Mouse (Mus musculus) myocyte (in vitro differentiated cells): ENCODE results near the gene Treml1. TPM values are rescaled to one million over a fixed set of nuclear protein-coding genes. Genes with fewer than 3 reads are reported as not detected.

Experiments
- H3K27me3 ChIP-seq: one replicate; pipeline ENCODE4 v1.6.1; 2011; ENCODE audit not compliant: control insufficient read depth, insufficient read depth, insufficient read length
- H3K36me3 ChIP-seq: one replicate; pipeline ENCODE4 v1.6.1; 2011; ENCODE audit not compliant: control insufficient read depth, insufficient read depth
- H3K4me2 ChIP-seq: one replicate; pipeline ENCODE4 v1.6.1; 2011; ENCODE audit warnings: low read depth, control low read depth
- H3K4me3 ChIP-seq: one replicate; pipeline ENCODE4 v1.5.1; 2011; ENCODE audit warnings: mild to moderate bottlenecking, control low read depth, moderate library complexity
- H3K79me2 ChIP-seq: one replicate; pipeline ENCODE4 v1.6.1; 2011; ENCODE audit not compliant: control insufficient read depth, insufficient read depth
- H3ac ChIP-seq: one replicate; pipeline ENCODE4 v1.6.1; 2011; ENCODE audit not compliant: control insufficient read depth, insufficient read length
- CEBPB ChIP-seq: IDR thresholded peaks from 2 replicates; pipeline ENCODE4 v1.6.1; 2011; ENCODE audit warnings: mild to moderate bottlenecking, moderate library complexity; ENCODE audit not compliant: poor library complexity, insufficient read depth, severe bottlenecking
- E2F4 ChIP-seq: IDR thresholded peaks from one replicate; pipeline ENCODE4 v1.6.1; 2011; ENCODE audit warnings: mild to moderate bottlenecking, control low read depth, moderate library complexity; ENCODE audit not compliant: insufficient read depth
- MAX ChIP-seq: IDR thresholded peaks from one replicate; pipeline ENCODE4 v1.6.1; 2011; ENCODE audit warnings: low read depth, mild to moderate bottlenecking, control low read depth
- MYOD1 ChIP-seq, 3 experiments: IDR thresholded peaks; one replicate each; pipeline ENCODE4 v1.6.1; 2011; ENCODE audit warnings: control low read depth in 2 of 3, low read depth in 2 of 3, mild to moderate bottlenecking in 2 of 3, moderate library complexity in 1 of 3; ENCODE audit not compliant: insufficient read length in 2 of 3, control insufficient read depth in 1 of 3
- MYOG ChIP-seq, 3 experiments: IDR thresholded peaks; one replicate each; pipeline ENCODE4 v1.6.1; 2011; ENCODE audit warnings: control low read depth in 2 of 3, low read depth in 2 of 3, mild to moderate bottlenecking in 2 of 3; ENCODE audit not compliant: insufficient read length in 2 of 3, control insufficient read depth in 1 of 3, insufficient read depth in 1 of 3
- POLR2A ChIP-seq: IDR thresholded peaks from one replicate; pipeline ENCODE4 v1.6.1; 2011; ENCODE audit warnings: low read depth, mild to moderate bottlenecking, control low read depth, moderate library complexity; ENCODE audit not compliant: insufficient read length
- POLR2AphosphoS2 ChIP-seq: IDR thresholded peaks from one replicate; pipeline ENCODE4 v1.6.1; 2011; ENCODE audit warnings: low read depth, control low read depth; ENCODE audit not compliant: insufficient read length
- REST ChIP-seq: IDR thresholded peaks from one replicate; pipeline ENCODE4 v1.6.1; 2011; ENCODE audit warnings: mild to moderate bottlenecking, control low read depth, moderate library complexity; ENCODE audit not compliant: insufficient read depth, insufficient read length
- SRF ChIP-seq: IDR thresholded peaks from one replicate; pipeline ENCODE4 v1.6.1; 2011; ENCODE audit warnings: low read depth; ENCODE audit not compliant: control insufficient read depth, insufficient read length
- TCF12 ChIP-seq: IDR thresholded peaks from one replicate; pipeline ENCODE4 v1.6.1; 2011; ENCODE audit warnings: mild to moderate bottlenecking, control low read depth; ENCODE audit not compliant: poor library complexity, insufficient read depth, severe bottlenecking
- TCF3 ChIP-seq: IDR thresholded peaks from one replicate; pipeline ENCODE4 v1.6.1; 2011; ENCODE audit warnings: low read depth, control low read depth; ENCODE audit not compliant: insufficient read length
- USF1 ChIP-seq: IDR thresholded peaks from one replicate; pipeline ENCODE4 v1.6.1; 2011; ENCODE audit warnings: low read depth, mild to moderate bottlenecking, control low read depth, moderate library complexity
- polyA plus RNA-seq: library from polyadenylated mRNA; unstranded; fragments of >200 nt; fragmentation: generic; extraction: Trizol; gene quantifications from one replicate; pipeline ENCODE4 v1.2.1, GENCODE M21; 2012; ENCODE audit warnings: missing spikeins

Treml1 gene
- polyA plus RNA-seq, 1 experiment: 0.22 TPM

GRCm38 (mm10) chr17:48402751-48403150 lies 43.0 kb downstream of the Treml1 start:
- Histone ChIP-seq H3K4me3 (no peak overlapping the region), H3K79me2 (peaks cover 68% of the 10 kb centered on the region), H3K36me3 (peaks cover 6% of the 10 kb centered on the region), H3K4me2 (no peak overlapping the region), H3ac (no peak overlapping the region), H3K27me3 (no peaks in the 10 kb centered on the region)
- TF ChIP-seq CEBPB: no peak
- TF ChIP-seq USF1: no peak
- no peak for TF ChIP-seq MYOG (IDR thresholded peaks at IDR 0.05; ENCODE audit: control insufficient read depth in 1 of 3, insufficient read depth in 1 of 3, insufficient read length in 2 of 3, low read depth in 2 of 3)
- TF ChIP-seq MAX: no peak
- TF ChIP-seq POLR2A: no peak
- no peak for TF ChIP-seq POLR2AphosphoS2
- TF ChIP-seq TCF3: no peak
- TF ChIP-seq SRF: no peak
- no peak for TF ChIP-seq MYOD1 (IDR thresholded peaks at IDR 0.05; ENCODE audit: control insufficient read depth in 1 of 3, insufficient read length in 2 of 3, low read depth in 2 of 3)
- TF ChIP-seq REST: no peak
- TF ChIP-seq E2F4: no peak
- TF ChIP-seq TCF12: no peak

GRCm38 (mm10) chr17:48403848-48404247 lies 44.1 kb downstream of the Treml1 start:
- H3K79me2 ChIP-seq: peaks cover 79% of the 10 kb centered on the region
- peaks cover 6% of the 10 kb centered on the region for H3K36me3 ChIP-seq
- TF ChIP-seq SRF (no peak), POLR2AphosphoS2 (no peak), MYOG (IDR thresholded peaks at IDR 0.05; ENCODE audit: control insufficient read depth in 1 of 3, insufficient read depth in 1 of 3, insufficient read length in 2 of 3, low read depth in 2 of 3) (no peak), POLR2A (no peak), MYOD1 (IDR thresholded peaks at IDR 0.05; ENCODE audit: control insufficient read depth in 1 of 3, insufficient read length in 2 of 3, low read depth in 2 of 3) (no peak), TCF3 (no peak), E2F4 (no peak), USF1 (no peak), CEBPB (no peak), TCF12 (no peak)
- no peak overlapping the region for H3K4me2 ChIP-seq
- H3K4me3 ChIP-seq: no peak overlapping the region
- H3ac ChIP-seq: no peak overlapping the region
- H3K27me3 ChIP-seq: no peaks in the 10 kb centered on the region

- Histone ChIP-seq H3K4me3 (no peak overlapping the region), H3K27me3 (no peaks in the 10 kb centered on the region), H3K4me2 (no peak overlapping the region), H3K36me3 (peaks cover 6% of the 10 kb centered on the region), H3K79me2 (peaks cover 79% of the 10 kb centered on the region), H3ac (no peak overlapping the region)
- TF ChIP-seq MYOG (IDR thresholded peaks at IDR 0.05; ENCODE audit: control insufficient read depth in 1 of 3, insufficient read depth in 1 of 3, insufficient read length in 2 of 3, low read depth in 2 of 3): no peak
These were observed 45.0 kb downstream of the Treml1 start for GRCm38 (mm10) chr17:48404706-48405105.

GRCm38 (mm10) chr17:48407154-48407553 lies 47.4 kb downstream of the Treml1 start:
- H3K4me3 ChIP-seq: no peak overlapping the region
- H3K4me2 ChIP-seq: peak overlapping the region; percentile 81
- H3K27me3 ChIP-seq: no peaks in the 10 kb centered on the region
- H3K36me3 ChIP-seq: peaks cover 6% of the 10 kb centered on the region
- peaks cover 62% of the 10 kb centered on the region for H3K79me2 ChIP-seq
- H3ac ChIP-seq: no peak overlapping the region
- TF ChIP-seq TCF3 (no peak), MYOG (IDR thresholded peaks at IDR 0.05; ENCODE audit: control insufficient read depth in 1 of 3, insufficient read depth in 1 of 3, insufficient read length in 2 of 3, low read depth in 2 of 3) (no peak), SRF (no peak), REST (no peak)

- H3K4me3 ChIP-seq: peak overlapping the region; percentile 66
- peaks cover 4% of the 10 kb centered on the region for H3K36me3 ChIP-seq
- peaks cover 54% of the 10 kb centered on the region for H3K79me2 ChIP-seq
- H3ac ChIP-seq: peak overlapping the region; percentile 60
- H3K4me2 ChIP-seq: peak overlapping the region; percentile 81
- no peaks in the 10 kb centered on the region for H3K27me3 ChIP-seq
- no peak for TF ChIP-seq MYOD1 (IDR thresholded peaks at IDR 0.05; ENCODE audit: control insufficient read depth in 1 of 3, insufficient read length in 2 of 3, low read depth in 2 of 3)
- no peak for TF ChIP-seq SRF
- TF ChIP-seq POLR2AphosphoS2: no peak
- TF ChIP-seq POLR2A: no peak
- TF ChIP-seq TCF3: no peak
- TF ChIP-seq REST: no peak
- TF ChIP-seq MAX: no peak
- TF ChIP-seq USF1: no peak
- no peak for TF ChIP-seq CEBPB
- TF ChIP-seq E2F4: no peak
- no peak for TF ChIP-seq TCF12
- TF ChIP-seq MYOG (IDR thresholded peaks at IDR 0.05; ENCODE audit: control insufficient read depth in 1 of 3, insufficient read depth in 1 of 3, insufficient read length in 2 of 3, low read depth in 2 of 3): no peak
These were observed 48.3 kb downstream of the Treml1 start for GRCm38 (mm10) chr17:48407910-48408525.
